Mouse (Mus musculus) thymus, postnatal 25 days (tissue): ENCODE measurements around the gene Rhbdd2.

Source experiments
- DNase-seq: peaks from one replicate; pipeline ENCODE4 v3.0.0; 2022

The Rhbdd2 gene

GRCm38 (mm10) chr5:135690401-135690800 lies 58.0 kb downstream of the Rhbdd2 start:
- no peak for DNase-seq

GRCm38 (mm10) chr5:135691266-135691665 lies 58.8 kb downstream of the Rhbdd2 start:
- no peak for DNase-seq

GRCm38 (mm10) chr5:135693281-135693853 lies 60.9 kb downstream of the Rhbdd2 start:
- DNase-seq: no peak

DNA sequence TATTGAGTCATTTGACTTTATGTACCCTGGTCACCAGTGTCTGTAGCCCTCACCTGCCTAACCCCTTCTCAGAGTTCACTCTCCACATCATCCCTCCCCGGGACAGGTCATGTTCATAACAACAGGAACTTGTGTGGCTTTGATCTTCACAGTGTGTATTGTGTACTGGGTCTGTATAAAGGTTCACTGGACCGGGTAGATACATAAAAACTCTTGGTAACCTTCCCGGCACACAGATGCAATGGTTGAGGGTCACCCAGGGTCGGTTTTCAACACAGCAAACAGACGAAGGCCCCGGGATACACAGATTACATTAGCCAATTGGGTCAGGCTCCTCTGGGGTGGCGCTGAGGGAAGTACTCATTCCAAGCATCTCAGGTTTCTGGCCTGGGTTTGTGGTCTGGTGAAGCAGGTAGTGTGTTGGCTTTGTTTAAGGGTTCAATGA lies 62.9 kb downstream of the Rhbdd2 start:
- no peak for DNase-seq
